Mouse (Mus musculus): ENCODE measurements around the gene Cabp2. TPM values are rescaled to one million over a fixed set of nuclear protein-coding genes. Genes with fewer than 3 reads are reported as not detected.
"Not testable (repeated sequence)": the region's sequence is repeated elsewhere in the genome, so short reads cannot be mapped to it uniquely, and the experiment has no call there.

The Cabp2 gene
- not detected for total RNA-seq (2021)
- long read RNA-seq, experiment 1: 0 reads
- long read RNA-seq, experiment 2: 0 reads

DNA sequence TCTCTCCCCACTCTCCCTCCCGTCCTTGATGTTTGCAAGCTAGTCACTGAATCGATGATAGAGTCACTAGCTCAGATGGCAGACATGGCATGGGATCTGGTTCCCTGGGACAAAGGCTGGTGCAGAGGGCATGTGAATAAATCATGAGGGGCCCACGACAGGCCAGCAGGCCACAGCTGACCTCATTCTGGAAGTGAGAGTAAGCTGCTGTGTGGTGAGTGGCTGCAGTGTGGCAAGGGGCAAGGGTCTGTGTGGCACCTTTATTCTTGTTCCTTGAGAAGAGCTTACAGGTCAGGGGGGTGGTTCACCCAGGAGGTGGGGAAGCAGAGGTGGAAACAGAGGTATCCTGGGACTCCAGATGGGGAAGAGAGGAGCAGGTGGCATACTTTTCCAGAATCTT, at the start of gene Cabp2:
Cabp2 (plus strand) TSS at position 185 of the 400 bp plus-strand sequence.
- DNase-seq: no peak

DNA sequence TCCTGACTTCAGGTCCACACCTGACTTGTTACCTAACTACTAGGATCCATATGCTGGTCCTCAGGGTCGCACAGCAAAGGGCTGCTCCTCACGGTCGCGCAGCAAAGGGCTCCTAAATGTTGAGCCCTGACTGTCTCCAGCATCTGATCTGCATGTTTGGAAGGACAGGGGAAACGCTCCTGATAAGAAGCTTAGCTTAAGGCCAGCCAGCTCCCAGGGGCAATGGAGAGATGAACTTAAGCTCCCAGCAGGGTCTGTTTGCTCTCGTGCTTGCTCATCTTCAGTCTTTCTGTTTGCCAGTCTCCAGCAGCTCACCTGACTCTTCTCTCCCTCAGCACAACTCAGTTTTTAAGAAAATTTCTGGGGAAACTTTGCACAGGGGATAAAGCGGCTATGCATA, 48.7 kb upstream of the Cabp2 start:
- no peak for DNase-seq

DNA sequence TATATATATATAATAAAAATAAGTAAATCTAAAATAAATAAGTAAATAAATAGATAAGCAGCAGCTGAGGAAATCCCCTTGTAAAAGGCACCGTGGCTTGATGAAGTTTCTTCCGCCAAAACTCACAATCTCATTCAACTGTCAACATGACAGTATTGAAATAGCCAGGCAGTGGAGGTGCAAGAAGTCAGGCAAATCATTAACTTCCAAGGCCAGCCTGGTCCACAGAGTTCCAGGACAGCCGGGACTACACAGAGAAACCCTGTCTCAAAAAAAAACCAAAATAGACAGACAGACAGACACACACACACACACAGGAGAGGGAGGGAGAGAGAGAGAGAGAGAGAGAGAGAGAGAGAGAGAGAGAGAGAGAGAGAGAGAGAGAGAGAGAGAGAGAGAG, 48.1 kb upstream of the Cabp2 start:
- no peak for DNase-seq

DNA sequence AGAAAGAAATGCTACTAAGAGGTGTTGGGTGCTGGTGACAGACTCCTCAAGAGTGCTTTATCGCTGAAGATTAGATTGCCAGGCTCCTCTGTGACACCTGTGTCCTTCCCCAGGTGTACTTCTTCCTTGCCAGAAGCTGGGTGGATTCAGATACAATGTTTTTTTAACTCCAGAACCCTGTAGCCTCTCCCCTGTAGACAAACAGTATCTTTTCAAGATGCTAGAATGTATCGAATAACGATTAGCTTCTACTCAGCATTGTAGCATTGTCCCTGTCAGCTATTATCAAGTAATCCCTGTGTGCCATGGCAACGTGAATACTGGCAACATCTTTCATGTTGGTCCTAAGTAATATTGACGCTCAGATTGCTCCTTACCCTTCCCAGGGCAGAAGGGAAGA, 47.6 kb upstream of the Cabp2 start:
- DNase-seq: no peak

DNA sequence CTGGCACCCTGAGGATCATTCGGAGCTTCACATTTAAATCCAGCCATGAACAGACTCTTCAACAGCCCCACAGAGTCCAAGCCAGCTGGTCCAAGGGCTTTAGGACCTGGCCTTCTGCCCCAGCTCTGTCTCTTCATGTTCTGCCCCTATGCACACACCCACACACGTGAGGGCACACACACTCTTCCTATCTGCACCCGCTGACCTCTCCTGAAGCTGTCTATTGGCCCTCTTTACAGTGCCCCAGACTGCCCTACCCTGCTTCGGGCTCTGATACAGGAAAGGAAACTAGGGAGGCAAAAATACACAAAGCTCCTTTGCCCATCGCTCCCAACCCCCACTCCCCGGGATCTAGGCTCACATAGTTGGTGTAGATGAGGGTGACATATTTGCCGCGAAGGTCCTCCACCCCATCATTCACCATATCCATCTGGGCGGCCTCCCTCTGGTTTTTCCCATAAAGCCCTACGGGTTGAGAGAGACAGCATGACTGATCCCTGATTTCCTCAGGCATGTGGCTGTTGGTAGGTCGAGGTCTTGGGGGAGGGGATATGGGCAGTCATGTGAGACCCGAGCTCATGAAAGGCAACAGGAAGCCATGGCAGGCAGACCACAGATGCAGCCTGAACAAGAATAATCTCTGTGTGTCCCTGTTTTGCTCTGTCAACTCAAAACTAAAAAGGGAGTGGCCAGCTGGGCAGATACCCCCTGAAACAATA, 44.9 kb upstream of the Cabp2 start:
- no peak for DNase-seq

DNA sequence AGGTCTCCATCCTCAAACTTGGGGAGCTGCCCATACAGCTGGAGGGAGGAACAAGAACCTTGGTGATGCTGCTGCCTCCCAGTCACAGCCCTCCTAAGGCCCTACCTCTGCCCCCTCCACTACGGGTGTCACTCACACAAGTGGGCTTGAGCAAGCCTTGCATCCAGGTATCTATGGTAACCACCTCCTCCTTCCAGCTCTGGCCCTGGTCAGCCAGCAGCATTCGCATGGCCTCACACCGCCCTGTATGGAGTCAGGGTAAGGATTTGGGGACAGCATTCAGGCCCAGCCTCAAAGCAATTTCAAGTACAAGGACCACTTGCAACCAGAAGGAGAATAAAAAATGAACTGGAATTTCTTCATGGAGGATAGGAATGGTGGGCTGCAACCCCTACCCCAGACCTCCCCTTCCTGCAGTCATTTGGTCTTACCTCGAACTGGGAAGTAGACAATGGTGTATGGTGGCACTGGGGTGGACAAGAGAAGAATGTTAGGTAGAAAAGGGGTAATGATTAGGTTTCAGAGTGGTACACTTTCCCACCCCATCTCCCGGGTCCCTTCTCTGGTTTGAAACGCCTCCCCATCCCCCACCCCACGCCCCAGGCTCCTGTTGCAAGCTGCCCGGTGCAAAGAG, 44.1 kb upstream of the Cabp2 start:
- not testable (repeated sequence) for DNase-seq

DNA sequence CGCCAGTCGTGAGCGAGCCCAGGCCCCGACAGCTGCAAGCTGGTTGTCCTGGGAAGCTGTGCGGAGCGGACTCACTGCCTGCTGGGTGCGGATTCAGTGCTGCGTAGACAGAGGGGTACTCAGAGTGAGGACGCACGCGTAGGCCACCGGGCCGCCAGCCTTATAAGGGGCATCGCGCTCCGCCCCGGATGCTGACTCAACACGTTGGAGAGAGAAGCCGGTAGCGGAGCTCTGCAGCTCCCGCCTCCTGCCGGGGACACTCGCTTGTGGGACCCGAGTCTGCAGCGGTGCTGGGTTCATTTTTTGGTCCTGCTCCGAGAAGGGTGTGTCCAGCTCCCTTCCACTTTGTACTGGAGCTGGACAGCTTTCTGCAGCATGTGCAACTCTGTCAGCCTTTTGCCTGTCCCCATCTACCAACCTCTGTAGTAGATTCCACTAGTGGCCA, 43.6 kb upstream of the Cabp2 start, which contains the start of gene Gstp1:
Gstp1 (minus strand) TSS at position 198 of the 445 bp plus-strand sequence.
- DNase-seq: peak; percentile 88

DNA sequence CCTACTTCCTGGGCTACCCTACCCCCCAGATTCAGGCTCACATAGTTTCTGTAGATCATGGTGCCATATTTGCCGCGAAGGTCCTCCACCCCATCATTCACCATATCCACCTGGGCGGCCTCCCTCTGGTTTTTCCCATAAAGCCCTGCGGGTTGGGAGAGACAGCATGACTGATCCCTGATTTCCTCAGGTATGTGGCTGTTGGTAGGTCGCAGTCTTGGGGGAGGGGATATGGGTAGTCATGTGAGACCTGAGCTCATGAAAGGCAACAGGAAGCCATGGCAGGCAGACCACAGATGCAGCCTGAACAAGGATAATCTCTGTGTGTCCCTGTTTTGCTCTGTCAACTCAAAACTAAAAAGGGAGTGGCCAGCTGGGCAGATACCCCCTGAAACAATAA, 40.4 kb upstream of the Cabp2 start:
- DNase-seq: not testable (repeated sequence)

DNA sequence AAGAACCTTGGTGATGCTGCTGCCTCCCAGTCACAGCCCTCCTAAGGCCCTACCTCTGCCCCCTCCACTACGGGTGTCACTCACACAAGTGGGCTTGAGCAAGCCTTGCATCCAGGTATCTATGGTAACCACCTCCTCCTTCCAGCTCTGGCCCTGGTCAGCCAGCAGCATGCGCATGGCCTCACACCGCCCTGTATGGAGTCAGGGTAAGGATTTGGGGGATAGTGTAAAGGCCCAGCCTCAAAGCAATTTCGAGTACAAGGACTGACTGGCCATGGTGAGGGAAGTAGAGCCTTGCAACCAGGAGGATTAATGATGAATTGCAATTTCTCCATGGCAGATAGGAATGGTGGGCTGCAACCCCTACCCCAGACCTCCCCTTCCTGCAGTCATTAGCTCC, 39.9 kb upstream of the Cabp2 start:
- DNase-seq: not testable (repeated sequence)

DNA sequence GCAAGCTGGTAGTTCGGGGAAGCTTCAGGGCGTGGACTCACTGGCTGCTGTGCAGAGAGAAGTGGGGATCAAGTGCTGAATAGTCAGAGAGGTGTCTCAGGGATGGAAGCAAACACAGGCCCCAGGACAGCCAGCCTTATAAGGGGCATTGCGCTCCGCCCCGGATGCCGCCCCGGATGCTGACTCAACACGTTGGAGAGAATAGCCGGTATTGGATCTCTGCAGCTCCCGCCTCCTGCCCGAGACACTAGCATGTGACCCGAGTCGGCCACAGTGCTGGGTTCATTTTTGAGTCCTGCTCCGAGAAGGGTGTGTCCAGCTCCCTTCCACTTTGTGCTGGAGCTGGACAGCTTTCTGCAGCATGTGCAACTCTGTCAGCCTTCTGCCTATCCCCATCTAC, 39.3 kb upstream of the Cabp2 start:
- DNase-seq: peak; percentile 72

DNA sequence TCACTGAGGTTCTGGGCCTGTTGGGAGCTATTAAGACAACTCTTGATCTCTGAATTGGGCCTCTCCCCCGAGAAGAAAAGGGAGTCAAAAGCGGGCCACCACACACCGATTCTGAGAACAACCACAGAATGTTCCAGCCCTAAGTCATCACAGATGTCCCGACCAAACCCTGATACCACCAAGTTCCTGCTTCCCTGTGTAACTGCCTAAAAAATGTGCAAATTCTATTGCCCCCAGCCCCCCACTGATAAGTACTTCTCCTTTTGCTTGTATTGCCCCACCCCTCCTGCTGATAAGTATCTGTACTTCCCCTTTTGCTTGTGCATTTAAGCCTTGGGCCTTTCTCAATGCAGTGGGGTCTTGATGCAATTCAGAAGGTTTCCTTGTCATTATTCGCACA, 37.3 kb upstream of the Cabp2 start:
- not testable (repeated sequence) for DNase-seq

DNA sequence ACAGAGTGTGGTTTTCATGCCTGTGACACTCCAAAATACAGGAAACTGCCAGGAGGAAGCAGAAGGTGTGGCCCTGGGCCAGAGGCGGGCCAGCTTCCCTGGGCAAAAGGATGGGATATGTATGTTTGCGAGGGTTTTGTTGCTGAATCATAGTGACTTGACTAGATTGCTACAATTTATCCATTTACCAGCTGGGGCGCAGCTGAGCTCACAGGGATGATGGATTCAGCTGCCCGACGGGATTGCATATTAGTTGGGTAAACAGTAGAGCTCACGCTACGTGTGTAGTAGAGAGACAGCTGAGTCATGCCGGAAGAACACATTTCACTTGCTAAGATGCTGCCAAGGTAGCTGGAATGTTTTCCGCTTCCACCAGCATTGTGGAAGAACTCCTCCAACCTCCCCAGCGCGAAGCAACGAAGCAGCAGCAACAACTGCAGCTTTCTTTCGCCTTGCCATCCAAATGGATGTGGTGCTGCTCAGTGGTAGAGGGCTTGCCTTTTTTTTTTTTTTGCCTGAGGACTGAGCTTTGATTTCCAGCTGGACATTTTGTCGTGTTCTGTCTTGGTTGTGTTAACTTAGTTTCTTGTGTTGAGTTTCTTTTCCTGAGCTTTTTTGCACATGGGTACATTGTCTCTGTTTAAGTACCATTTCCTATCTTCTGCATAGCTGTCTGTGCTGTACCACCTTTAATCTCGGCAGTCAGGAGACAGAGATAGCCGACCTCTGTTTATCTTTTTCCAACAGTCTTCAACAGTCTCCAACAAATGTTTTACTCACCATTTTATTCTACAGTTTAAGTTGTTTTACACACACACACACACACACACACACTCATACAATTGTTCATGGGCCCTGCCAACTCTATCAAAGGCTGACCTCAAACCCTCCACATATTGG, 35.2 kb upstream of the Cabp2 start, which contains the start of gene Gstp2:
Gstp2 (minus strand) TSS at position 58 of the 900 bp plus-strand sequence.
- DNase-seq: peak; percentile 74

DNA sequence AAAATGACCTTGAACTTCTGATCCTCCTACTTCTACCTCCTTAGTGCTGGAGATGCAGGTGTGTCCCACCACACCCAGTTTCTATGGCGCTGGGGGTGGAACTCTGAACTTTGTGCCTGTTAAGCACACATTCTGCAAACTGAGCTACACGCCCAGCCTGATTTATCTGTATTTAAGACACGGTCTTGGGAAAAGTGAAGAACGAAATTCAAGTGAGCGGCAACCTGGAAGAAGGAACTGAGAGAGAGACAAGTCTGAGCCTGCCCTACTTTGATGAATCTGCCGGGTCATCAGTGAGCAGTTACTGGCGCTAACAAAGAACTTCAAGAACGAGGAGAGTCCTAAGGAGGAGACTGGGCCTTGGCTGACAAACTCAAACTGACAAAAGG, 34.5 kb upstream of the Cabp2 start:
- DNase-seq: no peak

DNA sequence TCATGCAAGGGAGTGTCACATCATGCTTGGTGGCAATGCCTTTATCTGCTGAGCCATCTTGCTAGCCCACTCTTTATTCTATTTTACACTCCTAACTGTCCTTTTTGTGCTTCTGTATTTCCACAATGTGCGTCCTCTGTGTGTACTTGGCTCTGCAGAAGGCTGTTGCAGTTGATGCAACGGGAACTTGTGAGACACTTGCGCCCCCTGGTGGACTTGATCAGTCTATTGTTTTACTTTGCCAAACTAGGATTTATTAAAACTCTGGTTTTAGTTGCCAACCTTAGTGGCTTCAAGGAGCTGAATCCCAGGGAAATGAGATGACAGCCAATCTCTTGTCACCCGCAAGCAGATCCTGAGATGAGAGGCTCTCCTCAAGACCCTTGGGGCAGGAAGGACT, 33.5 kb upstream of the Cabp2 start:
- DNase-seq: peak; percentile 27

DNA sequence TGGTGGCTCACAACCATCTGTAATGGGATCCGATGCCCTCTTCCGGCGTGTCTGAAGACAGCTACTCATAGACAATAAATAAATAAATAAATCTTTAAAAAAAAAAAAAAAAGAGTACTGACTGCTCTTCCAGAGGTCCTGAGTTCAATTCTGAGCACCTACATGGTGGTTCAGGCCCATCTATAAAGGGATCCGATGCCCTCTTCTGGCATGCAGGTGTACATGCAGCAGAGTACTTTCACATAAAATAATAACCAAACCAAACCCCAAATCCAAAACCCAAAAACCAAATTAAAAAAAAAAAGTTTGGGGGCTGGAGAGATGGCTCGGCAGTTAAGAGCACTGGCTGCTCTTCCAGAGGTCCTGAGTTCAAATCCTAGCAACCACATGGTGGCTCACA, 32.3 kb upstream of the Cabp2 start:
- not testable (repeated sequence) for DNase-seq

DNA sequence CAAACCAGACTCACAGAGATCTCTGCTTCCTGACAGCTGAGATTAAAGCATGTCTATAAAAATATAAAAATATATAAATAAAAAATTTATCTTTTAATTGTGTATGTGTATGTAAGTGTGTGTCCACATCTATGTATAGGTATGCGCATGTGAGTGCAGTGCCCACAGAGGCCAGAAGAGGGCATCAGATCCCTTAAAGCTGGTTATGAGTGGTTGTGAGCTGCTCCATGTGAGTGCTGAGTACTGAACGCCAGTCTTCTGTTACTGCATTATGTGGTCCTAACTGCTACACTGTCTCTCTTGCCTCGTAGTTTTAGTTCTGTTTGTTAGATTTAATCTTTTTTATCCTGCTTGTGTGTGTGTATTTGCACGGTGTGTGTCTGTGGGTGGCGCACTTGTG, 30.4 kb upstream of the Cabp2 start:
- DNase-seq: no peak

DNA sequence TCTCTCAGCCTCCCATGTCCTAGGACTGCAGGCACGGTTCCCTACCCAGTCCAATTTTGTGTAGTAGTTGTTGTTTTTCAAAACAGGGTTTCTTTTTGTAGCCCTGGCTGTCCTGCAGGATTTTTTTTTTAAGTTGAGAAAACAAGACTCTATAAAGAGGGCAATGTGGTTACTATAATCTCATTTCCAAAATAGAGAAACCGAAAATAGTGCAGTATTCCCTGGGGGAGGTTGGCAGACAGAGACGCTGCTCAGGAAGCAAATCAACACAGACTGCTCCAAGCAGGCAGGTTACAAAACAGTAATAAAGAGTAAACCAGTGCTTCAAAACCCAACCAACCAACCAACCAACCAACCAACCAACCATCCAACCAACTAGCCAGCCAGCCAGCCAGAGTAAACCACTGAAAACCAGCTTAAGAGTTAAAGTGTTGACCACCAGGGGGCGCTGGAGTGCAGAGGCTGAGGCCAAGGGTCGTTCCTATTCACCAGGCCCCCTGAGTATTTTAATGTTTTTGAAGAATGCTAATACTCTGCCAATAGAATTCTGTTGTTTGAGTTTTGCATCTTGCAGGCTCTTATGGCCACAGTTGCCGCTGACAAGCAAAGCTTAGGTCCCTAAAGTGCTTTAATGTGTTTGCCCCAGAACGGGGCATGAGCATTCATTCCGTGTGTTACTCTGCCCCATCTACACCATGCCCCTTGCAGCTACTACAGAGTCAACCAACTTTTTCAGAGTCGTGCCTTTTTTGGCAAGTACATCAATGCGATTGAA, 29.4 kb upstream of the Cabp2 start:
- DNase-seq: peak; percentile 30

DNA sequence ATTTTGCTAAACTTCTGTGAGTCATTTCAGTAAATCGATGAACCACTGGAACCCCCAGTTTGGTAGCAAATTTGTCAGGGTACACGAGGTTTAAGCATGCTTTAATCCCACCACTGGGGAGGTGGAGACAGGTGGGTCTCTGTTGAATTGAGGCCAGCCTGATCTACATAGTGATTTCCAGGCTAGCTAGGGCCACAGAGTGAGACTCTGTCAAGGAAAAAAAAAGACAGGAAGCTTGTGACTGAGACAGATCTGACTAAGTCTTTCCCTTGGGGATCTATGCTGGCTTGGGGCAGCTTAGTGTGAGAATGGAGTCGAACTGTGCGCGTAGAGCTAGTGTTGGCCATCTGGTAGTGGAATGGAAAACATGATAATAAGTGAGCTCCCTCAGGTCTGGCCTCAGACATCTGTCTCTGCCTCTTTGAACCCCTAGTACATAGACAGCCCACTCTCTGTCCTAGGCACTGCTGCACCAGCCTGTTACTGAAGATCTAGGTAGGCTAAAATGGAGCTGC, 28.8 kb upstream of the Cabp2 start:
- DNase-seq: no peak

DNA sequence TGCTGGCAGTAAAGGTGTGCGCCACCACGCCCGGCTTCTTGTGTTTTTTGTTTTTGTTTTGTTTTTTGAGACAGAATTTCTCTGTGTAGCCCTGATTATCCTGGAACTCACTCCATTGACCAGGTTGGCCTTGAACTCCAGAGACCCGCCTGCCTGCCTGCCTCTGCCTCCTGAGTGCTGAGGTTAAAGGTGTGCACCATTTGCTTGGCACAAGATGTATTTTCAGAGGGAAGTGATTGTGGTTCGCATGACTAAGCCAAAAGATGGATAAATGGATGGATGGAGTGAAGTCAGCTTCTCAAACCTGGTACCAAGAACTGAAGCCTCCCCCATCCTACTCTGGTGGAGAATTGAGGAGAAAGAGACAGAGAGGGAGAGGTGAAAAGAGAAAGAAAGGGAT, 26.8 kb upstream of the Cabp2 start:
- DNase-seq: no peak

DNA sequence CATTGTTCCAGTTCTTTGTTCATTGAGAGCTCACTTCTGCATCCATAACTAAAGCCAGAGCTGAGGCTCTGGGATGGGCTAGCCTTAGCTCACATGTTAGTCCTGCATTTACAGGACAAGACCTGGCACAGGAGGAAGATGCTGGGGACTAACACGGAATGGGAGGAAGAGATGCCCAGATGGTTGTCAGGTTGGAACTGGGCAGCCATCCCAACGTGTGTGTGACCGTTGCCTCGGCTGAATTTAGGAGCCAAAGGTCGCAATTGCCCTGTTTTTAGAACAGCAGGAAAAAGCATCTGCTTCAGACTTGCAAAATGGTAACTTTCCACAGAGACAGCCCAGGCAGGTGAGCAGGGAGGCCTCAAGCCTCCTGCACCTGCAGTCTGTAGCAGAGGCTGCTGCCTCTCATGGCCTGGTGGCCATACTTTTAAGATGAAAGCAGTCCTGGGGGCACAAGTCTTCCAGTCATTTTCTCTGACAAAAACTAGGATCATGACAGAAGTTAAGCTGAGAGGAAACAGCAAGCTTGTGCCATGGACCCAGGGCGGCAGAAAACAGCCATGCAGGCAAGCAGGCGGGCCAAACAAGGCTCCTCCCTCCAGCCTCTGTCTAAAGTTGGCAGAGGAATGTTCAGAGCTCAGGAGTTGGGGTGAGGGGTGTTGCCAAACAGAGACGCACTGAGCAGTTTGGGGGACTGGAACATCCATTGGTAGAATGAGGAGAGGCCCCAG, 26.0 kb upstream of the Cabp2 start:
- DNase-seq: no peak

All from gastrocnemius, postnatal 25 days (tissue).